In the genomic region with DNA sequence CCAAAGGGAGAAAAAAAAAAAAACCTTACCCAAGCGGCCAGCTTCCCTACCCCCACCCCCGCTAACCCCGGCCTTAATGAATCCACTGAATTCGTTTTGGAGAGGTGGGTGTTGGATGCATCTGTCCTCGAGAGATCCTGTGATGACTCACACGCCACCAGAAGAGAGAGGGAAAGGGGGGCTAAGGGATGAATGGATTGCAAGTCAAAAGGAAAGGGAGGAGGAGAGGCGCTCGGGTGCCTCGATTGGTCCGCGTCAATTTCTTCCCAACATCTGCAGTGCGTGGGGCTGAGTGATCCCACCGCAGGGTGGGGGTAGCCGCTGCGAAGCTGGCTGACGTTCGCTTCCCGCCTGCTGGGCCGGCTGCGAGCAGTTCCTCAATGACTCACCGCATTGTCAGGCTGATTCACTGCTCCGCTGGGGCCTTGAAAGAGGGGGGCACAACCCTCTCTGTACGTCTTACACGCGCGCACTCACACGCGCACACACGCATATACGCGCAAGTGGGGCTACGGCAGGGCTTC, we compare ENCODE assay signal across 8 mouse cellular contexts. TPM values are rescaled to one million over a fixed set of nuclear protein-coding genes. Genes with fewer than 3 reads are reported as not detected.
A peak's percentile ranks its signal among the peaks of the same experiment; 100 is the strongest.
DNase-seq lines count a peak whose midpoint lies in the region; ATAC-seq and TF ChIP-seq lines count a peak whose summit lies in the region.

No protein-coding gene starts in this region.

- peak; percentile 79; the same call in 1 of the 2 replicates for TF ChIP-seq EP300 in ES-Bruce4 (IDR thresholded peaks at IDR 0.05; ENCODE audit: insufficient read depth, low read depth, low read length)
- TF ChIP-seq EP300 in liver, postnatal 0 days (IDR thresholded peaks at IDR 0.05; ENCODE audit: low read depth) = no peak

- no peaks in the 10 kb centered on the region for H3K9me3 ChIP-seq in ES-Bruce4 (replicated peaks; ENCODE audit: control insufficient read depth, insufficient read depth, low read length, poor library complexity, severe bottlenecking)
- H3K9me3 ChIP-seq in embryonic facial prominence, embryonic 11.5 days (replicated peaks; ENCODE audit: control insufficient read depth, low read length) = no peaks in the 10 kb centered on the region
- H3K9me3 ChIP-seq in heart, embryonic 11.5 days (replicated peaks; ENCODE audit: control insufficient read depth, low read length) = no peaks in the 10 kb centered on the region
- H3K9me3 ChIP-seq in liver, postnatal 0 days (ENCODE audit: low read length) = no peaks in the 10 kb centered on the region
- H3K9me3 ChIP-seq in neural tube, embryonic 12.5 days = no peaks in the 10 kb centered on the region

- H3K4me3 ChIP-seq in ES-Bruce4 (ENCODE audit: low read depth, low read length) = peak overlapping the region; percentile 14; the same call in 1 of the 2 replicates
- peak overlapping the region; percentile 28 for H3K4me3 ChIP-seq in embryonic facial prominence, embryonic 11.5 days (ENCODE audit: low read depth, low read length)
- H3K4me3 ChIP-seq in heart, embryonic 11.5 days (ENCODE audit: low read depth, low read length) = peak overlapping the region; percentile 40
- peak overlapping the region; percentile 34 for H3K4me3 ChIP-seq in liver, postnatal 0 days (ENCODE audit: low read depth, low read length)
- H3K4me3 ChIP-seq in neural tube, embryonic 12.5 days = peak overlapping the region; percentile 34

- no peak for TF ChIP-seq CTCF in ES-Bruce4 (IDR thresholded peaks at IDR 0.05; ENCODE audit: low read depth, low read length)
- no peak for TF ChIP-seq CTCF in liver, postnatal 0 days (IDR thresholded peaks at IDR 0.05; ENCODE audit: low read depth)

- ATAC-seq in embryonic facial prominence, embryonic 11.5 days (replicated peaks; ENCODE audit: insufficient number of reproducible peaks, low FRiP score, low TSS enrichment, low read depth) = peak; percentile 53; the same call in 1 of the 2 replicates
- peak; percentile 37; the same call in 1 of the 2 replicates for ATAC-seq in heart, embryonic 11.5 days (replicated peaks; ENCODE audit: insufficient number of reproducible peaks, low FRiP score, low TSS enrichment)
- peak; percentile 5; the same call in 1 of the 2 replicates for ATAC-seq in liver, postnatal 0 days
- ATAC-seq in neural tube, embryonic 12.5 days (ENCODE audit: low FRiP score, low read depth) = peak; percentile 67

- no peaks in the 10 kb centered on the region for H3K27me3 ChIP-seq in ES-Bruce4 (ENCODE audit: control insufficient read depth, insufficient read depth, low read length, poor library complexity, severe bottlenecking)
- H3K27me3 ChIP-seq in embryonic facial prominence, embryonic 11.5 days (ENCODE audit: control insufficient read depth, insufficient read depth, low read length) = no peaks in the 10 kb centered on the region
- no peaks in the 10 kb centered on the region for H3K27me3 ChIP-seq in heart, embryonic 11.5 days (ENCODE audit: control insufficient read depth, insufficient read depth, low read length)
- H3K27me3 ChIP-seq in liver, postnatal 0 days (ENCODE audit: insufficient read depth, low read length) = 0 out of 2 replicates have a peak, but pooled peaks cover 3% of the 10 kb centered on the region
- H3K27me3 ChIP-seq in neural tube, embryonic 12.5 days (replicated peaks) = no peaks in the 10 kb centered on the region

- 0 out of 2 replicates have a peak overlapping the region, but pooled peaks have one; percentile 4 for H3K9ac ChIP-seq in ES-Bruce4 (ENCODE audit: low read depth, poor library complexity, severe bottlenecking)
- peak overlapping the region; percentile 63 for H3K9ac ChIP-seq in embryonic facial prominence, embryonic 11.5 days (replicated peaks; ENCODE audit: low read length)
- H3K9ac ChIP-seq in heart, embryonic 11.5 days (ENCODE audit: low read depth, low read length) = peak overlapping the region; percentile 74
- peak overlapping the region; percentile 45; the same call in 1 of the 2 replicates for H3K9ac ChIP-seq in liver, postnatal 0 days (replicated peaks)
- peak overlapping the region; percentile 55 for H3K9ac ChIP-seq in neural tube, embryonic 12.5 days

- H3K36me3 ChIP-seq in ES-Bruce4 (ENCODE audit: control insufficient read depth, insufficient read depth, low read length, poor library complexity, severe bottlenecking) = no peaks in the 10 kb centered on the region
- no peaks in the 10 kb centered on the region for H3K36me3 ChIP-seq in embryonic facial prominence, embryonic 11.5 days (replicated peaks; ENCODE audit: control insufficient read depth, insufficient read depth, low read depth, low read length)
- H3K36me3 ChIP-seq in heart, embryonic 11.5 days (ENCODE audit: control insufficient read depth, insufficient read depth, low read length) = no peaks in the 10 kb centered on the region
- H3K36me3 ChIP-seq in liver, postnatal 0 days (replicated peaks; ENCODE audit: insufficient read depth, low read length) = no peaks in the 10 kb centered on the region
- no peaks in the 10 kb centered on the region for H3K36me3 ChIP-seq in neural tube, embryonic 12.5 days

- H3K4me1 ChIP-seq in ES-Bruce4 (ENCODE audit: control insufficient read depth, insufficient read depth, low read length) = no peaks in the 10 kb centered on the region
- no peaks in the 10 kb centered on the region for H3K4me1 ChIP-seq in embryonic facial prominence, embryonic 11.5 days (ENCODE audit: control insufficient read depth, insufficient read depth, low read length)
- H3K4me1 ChIP-seq in heart, embryonic 11.5 days (ENCODE audit: control insufficient read depth, insufficient read depth, low read length) = peaks cover 16% of the 10 kb centered on the region
- peaks cover 11% of the 10 kb centered on the region for H3K4me1 ChIP-seq in liver, postnatal 0 days (ENCODE audit: insufficient read depth)
- peaks cover 27% of the 10 kb centered on the region for H3K4me1 ChIP-seq in neural tube, embryonic 12.5 days

- TF ChIP-seq POLR2A in ES-Bruce4 (IDR thresholded peaks at IDR 0.05; ENCODE audit: insufficient read depth, low read length) = no peak

- 2% methylated on average over 32 of the region's 32 CpGs for WGBS in embryonic facial prominence, embryonic 11.5 days
- 1% methylated on average over 32 of the region's 32 CpGs for WGBS in heart, embryonic 11.5 days (ENCODE audit: insufficient replicate concordance)
- 2% methylated on average over 32 of the region's 32 CpGs for WGBS in liver, postnatal 0 days (ENCODE audit: insufficient replicate concordance)
- 1% methylated on average over 32 of the region's 32 CpGs for WGBS in neural tube, embryonic 12.5 days

- H3K4me2 ChIP-seq in embryonic facial prominence, embryonic 11.5 days (ENCODE audit: low read depth, low read length) = peak overlapping the region; percentile 41
- H3K4me2 ChIP-seq in heart, embryonic 11.5 days = peak overlapping the region; percentile 81
- H3K4me2 ChIP-seq in liver, postnatal 0 days (ENCODE audit: low read depth, low read length) = peak overlapping the region; percentile 65
- peak overlapping the region; percentile 65 for H3K4me2 ChIP-seq in neural tube, embryonic 12.5 days (replicated peaks)

- no peak overlapping the region for H3K27ac ChIP-seq in ES-Bruce4 (ENCODE audit: insufficient read depth, low read length)
- no peak overlapping the region for H3K27ac ChIP-seq in embryonic facial prominence, embryonic 11.5 days (replicated peaks; ENCODE audit: low read depth, low read length)
- H3K27ac ChIP-seq in heart, embryonic 11.5 days (ENCODE audit: low read depth, low read length) = no peak overlapping the region
- H3K27ac ChIP-seq in liver, postnatal 0 days (ENCODE audit: low read depth) = no peak overlapping the region
- peak overlapping the region; percentile 39; the same call in 1 of the 2 replicates for H3K27ac ChIP-seq in neural tube, embryonic 12.5 days

- peak; percentile 93 for DNase-seq in adrenal gland, adult 2 months
- peak; percentile 78 for DNase-seq in embryonic facial prominence, embryonic 11.5 days (ENCODE audit: low spot score)
- peak; percentile 78 to 83 for DNase-seq in layer of hippocampus, adult 18-20 months (ENCODE audit: low spot score in 2 of 2)
- peak; percentile 60 for DNase-seq in liver, postnatal 0 days
- DNase-seq in spleen, postnatal 14 days (ENCODE audit: low spot score in 2 of 2) = no peak

RNA-seq across cellular contexts. Expression of gene BC030867, which starts 3.7 kb away (rescaled TPM):
- polyA plus RNA-seq in ES-Bruce4 (2011; ENCODE audit: insufficient read depth, insufficient read length, low read depth, missing spikeins) = 32.5 and 34.0 TPM in 2 replicates
- total RNA-seq in adrenal gland, adult 2 months (2021) = under 1 TPM; 0.35 to 0.93 TPM
- polyA plus RNA-seq in adrenal gland, adult 2 months (2012; rRNA removed) = 1.2 and 1.6 TPM in 2 replicates
- 20.8 and 20.9 TPM in 2 replicates for polyA plus RNA-seq in embryonic facial prominence, embryonic 11.5 days (2014; fragmentation: Nextera tagmentation; extraction: Ambion mirVana)
- 12.7 and 13.2 TPM in 2 replicates for polyA plus RNA-seq in heart, embryonic 11.5 days (2014; fragmentation: Nextera tagmentation; extraction: Ambion mirVana)
- total RNA-seq in layer of hippocampus, adult 18-20 months (2021) = 1 to 10 TPM in 1 of 2 experiments, under 1 TPM in 1; 0.86 to 1.8 TPM
- polyA plus RNA-seq in liver, postnatal 0 days (2015; fragmentation: Nextera tagmentation; extraction: Ambion mirVana) = 4.7 and 4.9 TPM in 2 replicates
- 10.0 and 11.6 TPM in 2 replicates for polyA plus RNA-seq in neural tube, embryonic 12.5 days (2016; fragmentation: Nextera tagmentation; extraction: Ambion mirVana)

RNA-seq across cellular contexts. Expression of gene Hdac5, which starts 15.0 kb away (rescaled TPM):
- polyA plus RNA-seq in ES-Bruce4 (2011; ENCODE audit: insufficient read depth, insufficient read length, low read depth, missing spikeins) = 41.2 and 42.4 TPM in 2 replicates
- 100 to 1,000 TPM in 1 of 2 experiments, 10 to 100 TPM in 1; 67.8 to 127 TPM for total RNA-seq in adrenal gland, adult 2 months (2021)
- polyA plus RNA-seq in adrenal gland, adult 2 months (2012; rRNA removed) = 99.3 and 131 TPM in 2 replicates
- polyA plus RNA-seq in embryonic facial prominence, embryonic 11.5 days (2014; fragmentation: Nextera tagmentation; extraction: Ambion mirVana) = 21.9 and 24.0 TPM in 2 replicates
- polyA plus RNA-seq in heart, embryonic 11.5 days (2014; fragmentation: Nextera tagmentation; extraction: Ambion mirVana) = 42.8 and 45.3 TPM in 2 replicates
- total RNA-seq in layer of hippocampus, adult 18-20 months (2021) = 100 to 1,000 TPM; 258 to 266 TPM
- polyA plus RNA-seq in liver, postnatal 0 days (2015; fragmentation: Nextera tagmentation; extraction: Ambion mirVana) = 17.7 and 17.8 TPM in 2 replicates
- polyA plus RNA-seq in neural tube, embryonic 12.5 days (2016; fragmentation: Nextera tagmentation; extraction: Ambion mirVana) = 104 and 106 TPM in 2 replicates

RNA-seq across cellular contexts. Expression of gene Asb16, which starts 23.6 kb away (rescaled TPM):
- 0.70 and 2.3 TPM in 2 replicates for polyA plus RNA-seq in ES-Bruce4 (2011; ENCODE audit: insufficient read depth, insufficient read length, low read depth, missing spikeins)
- under 1 TPM; 0.12 to 0.45 TPM for total RNA-seq in adrenal gland, adult 2 months (2021)
- polyA plus RNA-seq in adrenal gland, adult 2 months (2012; rRNA removed) = 0.75 and 0.95 TPM in 2 replicates
- polyA plus RNA-seq in embryonic facial prominence, embryonic 11.5 days (2014; fragmentation: Nextera tagmentation; extraction: Ambion mirVana) = 0.11 TPM in 1 of 2 replicates, not detected in the other
- polyA plus RNA-seq in heart, embryonic 11.5 days (2014; fragmentation: Nextera tagmentation; extraction: Ambion mirVana) = 0.23 TPM in 1 of 2 replicates, not detected in the other
- total RNA-seq in layer of hippocampus, adult 18-20 months (2021) = 1 to 10 TPM; 2.3 to 2.9 TPM
- polyA plus RNA-seq in liver, postnatal 0 days (2015; fragmentation: Nextera tagmentation; extraction: Ambion mirVana) = not detected in 2 replicates
- not detected in 2 replicates for polyA plus RNA-seq in neural tube, embryonic 12.5 days (2016; fragmentation: Nextera tagmentation; extraction: Ambion mirVana)

RNA-seq across cellular contexts. Expression of gene Tmub2, which starts 39.7 kb away (rescaled TPM):
- polyA plus RNA-seq in ES-Bruce4 (2011; ENCODE audit: insufficient read depth, insufficient read length, low read depth, missing spikeins) = 19.7 and 20.0 TPM in 2 replicates
- 10 to 100 TPM; 57.2 to 59.4 TPM for total RNA-seq in adrenal gland, adult 2 months (2021)
- polyA plus RNA-seq in adrenal gland, adult 2 months (2012; rRNA removed) = 55.8 and 58.9 TPM in 2 replicates
- polyA plus RNA-seq in embryonic facial prominence, embryonic 11.5 days (2014; fragmentation: Nextera tagmentation; extraction: Ambion mirVana) = 40.9 and 50.1 TPM in 2 replicates
- polyA plus RNA-seq in heart, embryonic 11.5 days (2014; fragmentation: Nextera tagmentation; extraction: Ambion mirVana) = 40.1 and 40.5 TPM in 2 replicates
- total RNA-seq in layer of hippocampus, adult 18-20 months (2021) = 10 to 100 TPM; 62.3 to 67.6 TPM
- polyA plus RNA-seq in liver, postnatal 0 days (2015; fragmentation: Nextera tagmentation; extraction: Ambion mirVana) = 19.4 and 20.8 TPM in 2 replicates
- polyA plus RNA-seq in neural tube, embryonic 12.5 days (2016; fragmentation: Nextera tagmentation; extraction: Ambion mirVana) = 71.3 and 75.6 TPM in 2 replicates

RNA-seq across cellular contexts. Expression of gene Atxn7l3, which starts 51.4 kb away (rescaled TPM):
- 44.3 and 50.3 TPM in 2 replicates for polyA plus RNA-seq in ES-Bruce4 (2011; ENCODE audit: insufficient read depth, insufficient read length, low read depth, missing spikeins)
- 10 to 100 TPM; 44.2 to 45.1 TPM for total RNA-seq in adrenal gland, adult 2 months (2021)
- polyA plus RNA-seq in adrenal gland, adult 2 months (2012; rRNA removed) = 43.2 and 46.5 TPM in 2 replicates
- 15.1 and 17.3 TPM in 2 replicates for polyA plus RNA-seq in embryonic facial prominence, embryonic 11.5 days (2014; fragmentation: Nextera tagmentation; extraction: Ambion mirVana)
- 9.9 and 12.0 TPM in 2 replicates for polyA plus RNA-seq in heart, embryonic 11.5 days (2014; fragmentation: Nextera tagmentation; extraction: Ambion mirVana)
- total RNA-seq in layer of hippocampus, adult 18-20 months (2021) = 100 to 1,000 TPM; 168 to 171 TPM
- polyA plus RNA-seq in liver, postnatal 0 days (2015; fragmentation: Nextera tagmentation; extraction: Ambion mirVana) = 4.5 and 4.6 TPM in 2 replicates
- polyA plus RNA-seq in neural tube, embryonic 12.5 days (2016; fragmentation: Nextera tagmentation; extraction: Ambion mirVana) = 27.5 and 27.6 TPM in 2 replicates

Comparison
In these comparisons a context has a peak if more than half of its experiments do, and no peak if none do; other contexts are left out.
1. H3K9ac ChIP-seq: peak in every context shown above with its lines; median percentile 74 in heart, embryonic 11.5 days; 63 in embryonic facial prominence, embryonic 11.5 days; 55 in neural tube, embryonic 12.5 days; 45 in liver, postnatal 0 days; 4 in ES-Bruce4.
2. DNase-seq: peak in adrenal gland, adult 2 months (single experiment), embryonic facial prominence, embryonic 11.5 days (single experiment), layer of hippocampus, adult 18-20 months (2 of 2) and liver, postnatal 0 days (single experiment); none in spleen, postnatal 14 days (0 of 2).
3. ATAC-seq: peak in every context shown above with its lines; median percentile 67 in neural tube, embryonic 12.5 days; 53 in embryonic facial prominence, embryonic 11.5 days; 37 in heart, embryonic 11.5 days; 5 in liver, postnatal 0 days.
4. Peak in every context shown above with its lines, with median percentiles within 50 percentile points of each other: H3K4me3 ChIP-seq and H3K4me2 ChIP-seq.